Mouse (Mus musculus): ENCODE measurements around the gene Brcc3. TPM values are rescaled to one million over a fixed set of nuclear protein-coding genes. Genes with fewer than 3 reads are reported as not detected.
A peak's percentile ranks its signal among the peaks of the same experiment; 100 is the strongest.

The Brcc3 gene
- 22.7 and 25.0 TPM in 2 replicates for total RNA-seq (2012; rRNA removed)

- in situ Hi-C loops (cut with MboI; ENCODE audit: low sequenced_read_pairs in 2 of 2, unreplicated experiment in 2 of 2): no loop called here
- peak within 1 kb of the TSS; percentile 94 to 96 for H3K4me3 ChIP-seq (ENCODE audit: insufficient read depth in 1 of 2, low read depth in 1 of 2, low read length in 2 of 2, poor library complexity in 1 of 2, severe bottlenecking in 1 of 2)
- no peak for TF ChIP-seq ZC3H11A (IDR thresholded peaks at IDR 0.05; ENCODE audit: borderline replicate concordance, low read depth, low read length)
- no peak for TF ChIP-seq MAFK (IDR thresholded peaks at IDR 0.05; ENCODE audit: insufficient read depth, low read depth, low read length)
- TF ChIP-seq HCFC1 (IDR thresholded peaks at IDR 0.05; ENCODE audit: borderline replicate concordance, insufficient read depth, low read length): no peak
- no peak for TF ChIP-seq ZNF384 (IDR thresholded peaks at IDR 0.05; ENCODE audit: low read depth, low read length)
- TF ChIP-seq CHD2 (IDR thresholded peaks at IDR 0.05; ENCODE audit: low read depth, low read length): no peak
- no peaks in the 10 kb centered on the region for H3K36me3 ChIP-seq (ENCODE audit: control insufficient read depth, insufficient read depth, low read length, poor library complexity, severe bottlenecking)
- H3K27ac ChIP-seq (ENCODE audit: insufficient read depth, low read depth, low read length, poor library complexity, severe bottlenecking): peak within 1 kb of the TSS; percentile 86; the same call in 1 of the 2 replicates
- peak; percentile 69 for DNase-seq (ENCODE audit: low read depth, low spot score)
- no peaks in the 10 kb centered on the region for H3K9me3 ChIP-seq (ENCODE audit: control insufficient read depth, insufficient read depth, low read depth, low read length)
- no peaks in the 10 kb centered on the region for H3K4me1 ChIP-seq (ENCODE audit: control insufficient read depth in 2 of 2, insufficient read depth in 2 of 2, low read length in 2 of 2, poor library complexity in 1 of 2)
- H3K9ac ChIP-seq (ENCODE audit: insufficient read depth, low read depth, low read length, poor library complexity, severe bottlenecking): peak within 1 kb of the TSS; percentile 94
Observed at GRCm38 (mm10) chrX:75415936-75416785, at the start of gene Brcc3, which contains the start of the genes Cmc4 and Mtcp1. Gene Brcc3 (plus strand): TSS chrX:75416628. Gene Cmc4 (minus strand): TSS chrX:75416584. Gene Mtcp1 (minus strand): TSS chrX:75416588.

- H3K36me3 ChIP-seq (ENCODE audit: control insufficient read depth, insufficient read depth, low read length, poor library complexity, severe bottlenecking): no peaks in the 10 kb centered on the region
- no peak for TF ChIP-seq HCFC1 (IDR thresholded peaks at IDR 0.05; ENCODE audit: borderline replicate concordance, insufficient read depth, low read length)
- no peak for TF ChIP-seq MAFK (IDR thresholded peaks at IDR 0.05; ENCODE audit: insufficient read depth, low read depth, low read length)
- no peak for TF ChIP-seq ZNF384 (IDR thresholded peaks at IDR 0.05; ENCODE audit: low read depth, low read length)
- TF ChIP-seq ZC3H11A (IDR thresholded peaks at IDR 0.05; ENCODE audit: borderline replicate concordance, low read depth, low read length): no peak
- TF ChIP-seq CHD2 (IDR thresholded peaks at IDR 0.05; ENCODE audit: low read depth, low read length): no peak
- in situ Hi-C loops (cut with MboI; ENCODE audit: low sequenced_read_pairs in 2 of 2, unreplicated experiment in 2 of 2): no loop called here
- no peak overlapping the region for H3K27ac ChIP-seq (ENCODE audit: insufficient read depth, low read depth, low read length, poor library complexity, severe bottlenecking)
- H3K9ac ChIP-seq (ENCODE audit: insufficient read depth, low read depth, low read length, poor library complexity, severe bottlenecking): no peak overlapping the region
- no peak for DNase-seq (ENCODE audit: low read depth, low spot score)
- no peaks in the 10 kb centered on the region for H3K9me3 ChIP-seq (ENCODE audit: control insufficient read depth, insufficient read depth, low read depth, low read length)
- no peaks in the 10 kb centered on the region for H3K4me1 ChIP-seq (ENCODE audit: control insufficient read depth in 2 of 2, insufficient read depth in 2 of 2, low read length in 2 of 2, poor library complexity in 1 of 2)
- H3K4me3 ChIP-seq (ENCODE audit: insufficient read depth in 1 of 2, low read depth in 1 of 2, low read length in 2 of 2, poor library complexity in 1 of 2, severe bottlenecking in 1 of 2): no peak overlapping the region
Observed at GRCm38 (mm10) chrX:75370197-75370596, 46.2 kb upstream of the Brcc3 start.

- no peaks in the 10 kb centered on the region for H3K4me1 ChIP-seq (ENCODE audit: control insufficient read depth in 2 of 2, insufficient read depth in 2 of 2, low read length in 2 of 2, poor library complexity in 1 of 2)
- H3K36me3 ChIP-seq (ENCODE audit: control insufficient read depth, insufficient read depth, low read length, poor library complexity, severe bottlenecking): no peaks in the 10 kb centered on the region
- no peaks in the 10 kb centered on the region for H3K9me3 ChIP-seq (ENCODE audit: control insufficient read depth, insufficient read depth, low read depth, low read length)
- TF ChIP-seq HCFC1 (IDR thresholded peaks at IDR 0.05; ENCODE audit: borderline replicate concordance, insufficient read depth, low read length): no peak
- TF ChIP-seq ZC3H11A (IDR thresholded peaks at IDR 0.05; ENCODE audit: borderline replicate concordance, low read depth, low read length): no peak
- no peak for TF ChIP-seq CHD2 (IDR thresholded peaks at IDR 0.05; ENCODE audit: low read depth, low read length)
- no peak for TF ChIP-seq MAFK (IDR thresholded peaks at IDR 0.05; ENCODE audit: insufficient read depth, low read depth, low read length)
- no peak for TF ChIP-seq ZNF384 (IDR thresholded peaks at IDR 0.05; ENCODE audit: low read depth, low read length)
- H3K27ac ChIP-seq (ENCODE audit: insufficient read depth, low read depth, low read length, poor library complexity, severe bottlenecking): no peak overlapping the region
- no peak overlapping the region for H3K9ac ChIP-seq (ENCODE audit: insufficient read depth, low read depth, low read length, poor library complexity, severe bottlenecking)
- in situ Hi-C loops (cut with MboI; ENCODE audit: low sequenced_read_pairs in 2 of 2, unreplicated experiment in 2 of 2): no loop called here
- no peak for DNase-seq (ENCODE audit: low read depth, low spot score)
- no peak overlapping the region for H3K4me3 ChIP-seq (ENCODE audit: insufficient read depth in 1 of 2, low read depth in 1 of 2, low read length in 2 of 2, poor library complexity in 1 of 2, severe bottlenecking in 1 of 2)
Observed at GRCm38 (mm10) chrX:75372666-75373425, 43.6 kb upstream of the Brcc3 start.

GRCm38 (mm10) chrX:75376815-75377214, 39.6 kb upstream of the Brcc3 start:
- in situ Hi-C loops (cut with MboI; ENCODE audit: low sequenced_read_pairs in 2 of 2, unreplicated experiment in 2 of 2): no loop called here
- no peak for DNase-seq (ENCODE audit: low read depth, low spot score)
- no peak overlapping the region for H3K4me3 ChIP-seq (ENCODE audit: insufficient read depth in 1 of 2, low read depth in 1 of 2, low read length in 2 of 2, poor library complexity in 1 of 2, severe bottlenecking in 1 of 2)
- H3K36me3 ChIP-seq (ENCODE audit: control insufficient read depth, insufficient read depth, low read length, poor library complexity, severe bottlenecking): no peaks in the 10 kb centered on the region
- H3K9me3 ChIP-seq (ENCODE audit: control insufficient read depth, insufficient read depth, low read depth, low read length): no peaks in the 10 kb centered on the region
- no peaks in the 10 kb centered on the region for H3K4me1 ChIP-seq (ENCODE audit: control insufficient read depth in 2 of 2, insufficient read depth in 2 of 2, low read length in 2 of 2, poor library complexity in 1 of 2)
- H3K27ac ChIP-seq (ENCODE audit: insufficient read depth, low read depth, low read length, poor library complexity, severe bottlenecking): no peak overlapping the region
- no peak for TF ChIP-seq HCFC1 (IDR thresholded peaks at IDR 0.05; ENCODE audit: borderline replicate concordance, insufficient read depth, low read length)
- TF ChIP-seq ZC3H11A (IDR thresholded peaks at IDR 0.05; ENCODE audit: borderline replicate concordance, low read depth, low read length): no peak
- TF ChIP-seq CHD2 (IDR thresholded peaks at IDR 0.05; ENCODE audit: low read depth, low read length): no peak
- TF ChIP-seq ZNF384 (IDR thresholded peaks at IDR 0.05; ENCODE audit: low read depth, low read length): no peak
- TF ChIP-seq MAFK (IDR thresholded peaks at IDR 0.05; ENCODE audit: insufficient read depth, low read depth, low read length): no peak
- H3K9ac ChIP-seq (ENCODE audit: insufficient read depth, low read depth, low read length, poor library complexity, severe bottlenecking): no peak overlapping the region

Measured in ES-E14 (cell line).